Mouse (Mus musculus) liver, embryonic 14.5 days (tissue): ENCODE measurements around the gene Mrpl55. TPM values are rescaled to one million over a fixed set of nuclear protein-coding genes. Genes with fewer than 3 reads are reported as not detected.
"Not testable (repeated sequence)": the region's sequence is repeated elsewhere in the genome, so short reads cannot be mapped to it uniquely, and the experiment has no call there.

Source experiments
- ATAC-seq: fragments of 200-750 bp; cut with Nextera tagmentation; 2 replicates; pipeline ENCODE4 v1.8.0; 2017; ENCODE audit warnings: moderate number of reproducible peaks, mild to moderate bottlenecking, moderate library complexity; ENCODE audit not compliant: insufficient read depth
- DNase-seq, 3 experiments: peaks; one replicate each; pipeline ENCODE4 v3.0.0-alpha.2; 2012 to 2013; ENCODE audit warnings: low read depth in 3 of 3, low spot score in 3 of 3
- H3K27ac ChIP-seq: fragments of 300-500 bp; sonication (generic); 2 replicates; pipeline ENCODE4 v1.5.1; 2014; ENCODE audit warnings: moderate library complexity, mild to moderate bottlenecking, control low read depth, inconsistent platforms
- H3K27me3 ChIP-seq: fragments of 300-500 bp; sonication (generic); 2 replicates; pipeline ENCODE4 v1.6.1; 2014; ENCODE audit warnings: mild to moderate bottlenecking, low read length, moderate library complexity; ENCODE audit not compliant: control insufficient read depth, insufficient read depth
- H3K36me3 ChIP-seq: fragments of 300-500 bp; sonication (generic); replicated peaks from 2 replicates; pipeline ENCODE4 v1.6.1; 2014; ENCODE audit warnings: low read depth; ENCODE audit not compliant: control insufficient read depth, insufficient read depth
- H3K4me1 ChIP-seq, 2 experiments: fragments of 200-500 bp in 1 of 2; fragments of 300-500 bp in 1 of 2; sonication (generic) in 1 of 2; replicated peaks; 2 replicates each; pipeline ENCODE4 v1.6.1; 2012 to 2014; ENCODE audit warnings: antibody characterized with exemption in 1 of 2, inconsistent platforms in 1 of 2, low read length in 1 of 2; ENCODE audit not compliant: control insufficient read depth in 2 of 2, insufficient read depth in 2 of 2
- H3K4me2 ChIP-seq: fragments of 300-500 bp; sonication (generic); 2 replicates; pipeline ENCODE4 v1.6.1; 2014; ENCODE audit warnings: low read depth, mild to moderate bottlenecking, control low read depth, moderate library complexity
- H3K4me3 ChIP-seq, 2 experiments: fragments of 200-500 bp in 1 of 2; fragments of 300-500 bp in 1 of 2; sonication (generic) in 1 of 2; 2 replicates each; pipeline ENCODE4 v1.5.1; 2012 to 2014; ENCODE audit warnings: low read depth in 2 of 2, low read length in 2 of 2, mild to moderate bottlenecking in 2 of 2, control low read depth in 1 of 2, inconsistent platforms in 1 of 2, moderate library complexity in 1 of 2; ENCODE audit not compliant: insufficient read depth in 1 of 2
- H3K9ac ChIP-seq: fragments of 300-500 bp; sonication (generic); replicated peaks from 2 replicates; pipeline ENCODE4 v1.6.1; 2014; ENCODE audit warnings: mild to moderate bottlenecking, control low read depth, moderate library complexity
- H3K9me3 ChIP-seq: fragments of 300-500 bp; sonication (generic); 2 replicates; pipeline ENCODE4 v1.6.1; 2016; ENCODE audit warnings: low read length, mixed read lengths; ENCODE audit not compliant: control insufficient read depth
- CTCF ChIP-seq: IDR thresholded peaks from 2 replicates; pipeline ENCODE4 v1.5.1; 2016; ENCODE audit warnings: antibody characterized with exemption, low read depth, control low read depth
- EP300 ChIP-seq: IDR thresholded peaks from 2 replicates; pipeline ENCODE4 v1.6.1; 2016; ENCODE audit warnings: antibody characterized with exemption, low read depth
- WGBS: fragments of 180-500 bp; shearing (Covaris S2); extraction: QIAGEN DNeasy Blood & Tissue Kit; methylation state at CpG from one replicate; pipeline ENCODE4 v1.1.7; 2014; ENCODE audit not compliant: insufficient replicate concordance; 5-methylcytosine and 5-hydroxymethylcytosine counted together
- polyA plus RNA-seq, 2 experiments: library from polyadenylated mRNA; depleted of rRNA in 1 of 2; stranded (reverse) in 1 of 2; unstranded in 1 of 2; fragments of >200 nt; fragmentation: Nextera tagmentation in 1 of 2; extraction: Ambion mirVana in 1 of 2; gene quantifications; 2 replicates each; pipeline versions ENCODE4 v1.2.1 to v1.2.3; 2012 to 2014

Gene Mrpl55
- polyA plus RNA-seq, 2 experiments = 25.3 to 56.8 TPM

DNA sequence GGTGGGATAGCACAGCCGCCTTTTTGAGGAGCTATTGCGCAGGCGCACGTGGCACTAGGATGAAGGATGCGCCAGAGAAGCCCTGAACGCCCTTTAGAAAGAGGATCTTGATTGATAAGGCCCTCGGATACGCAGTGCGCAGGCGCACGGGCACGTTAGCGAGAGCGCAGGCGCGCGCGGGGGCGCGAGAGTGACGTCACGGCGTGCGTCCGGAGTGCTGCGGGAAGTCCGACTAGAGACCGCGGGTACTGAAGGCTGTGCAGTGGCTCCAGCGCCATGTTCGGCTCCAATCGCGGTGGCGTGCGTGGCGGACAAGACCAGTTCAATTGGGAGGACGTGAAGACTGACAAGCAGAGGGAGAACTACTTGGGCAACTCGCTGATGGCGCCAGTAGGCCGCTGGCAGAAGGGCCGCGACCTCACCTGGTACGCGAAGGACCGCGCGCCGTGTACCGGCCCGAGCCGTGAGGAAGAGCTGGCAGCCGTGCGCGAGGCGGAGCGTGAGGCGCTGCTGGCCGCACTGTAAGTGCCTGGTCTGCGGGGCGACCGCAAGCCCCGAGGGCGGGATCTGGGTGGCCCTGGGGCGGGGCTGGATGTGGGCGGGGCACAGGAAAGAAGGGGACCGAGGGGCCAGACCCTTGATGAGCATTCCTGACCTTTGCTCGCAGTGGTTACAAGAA is 6.0 kb downstream of the Mrpl55 start, which contains the start of gene 2310033P09Rik:
TSS of gene 2310033P09Rik (plus strand) at position 169 of the 679 bp plus-strand sequence.
- H3K36me3 ChIP-seq = peaks cover 49% of the 10 kb centered on the region
- H3K4me1 ChIP-seq = peaks cover 6 to 16% of the 10 kb centered on the region in 2 experiments
- H3K4me2 ChIP-seq = peak within 1 kb of the TSS; percentile 96
- peak; percentile 84 for ATAC-seq
- peak; percentile 82 to 92 (median 82) for DNase-seq
- H3K4me3 ChIP-seq = peak within 1 kb of the TSS; percentile 65 to 99
- H3K27ac ChIP-seq = peak within 1 kb of the TSS; percentile 89
- H3K9ac ChIP-seq = peak within 1 kb of the TSS; percentile 97
- whole genome bisulfite sequencing = under 1% methylated on average over 67 of the region's 67 CpGs
- no peak for TF ChIP-seq EP300
- TF ChIP-seq CTCF = no peak
- no peaks in the 10 kb centered on the region for H3K27me3 ChIP-seq
- H3K9me3 ChIP-seq = no peaks in the 10 kb centered on the region

DNA sequence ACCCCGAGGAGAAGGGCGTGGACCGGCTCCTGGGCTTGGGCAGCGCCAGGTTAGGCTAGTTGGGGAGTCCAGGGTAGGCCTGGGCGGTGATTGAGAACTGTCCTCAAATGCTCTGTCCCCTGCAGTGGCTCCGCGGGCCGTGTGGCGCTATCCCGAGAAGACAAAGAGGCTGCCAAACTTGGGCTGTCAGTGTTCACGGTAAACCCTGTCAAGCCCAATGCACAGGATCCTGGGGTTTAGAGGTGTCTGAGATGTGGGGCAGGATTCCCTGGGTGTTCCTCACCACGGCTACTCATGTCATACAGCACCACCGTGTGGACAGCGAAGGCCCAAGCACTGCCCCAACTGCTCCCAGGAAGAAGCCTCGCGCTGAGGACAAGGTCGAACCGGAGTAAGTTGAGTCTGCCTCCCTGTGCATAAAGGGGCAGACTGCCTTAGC is 6.7 kb downstream of the Mrpl55 start:
- 8% methylated on average over 18 of the region's 18 CpGs for WGBS
- TF ChIP-seq EP300 = no peak
- TF ChIP-seq CTCF = peak; percentile 96
- ATAC-seq (peak; percentile 72), DNase-seq (peak; percentile 69 to 77 (median 75))
- Histone ChIP-seq H3K4me3 (peak overlapping the region; percentile 65 to 99), H3K27me3 (no peaks in the 10 kb centered on the region), H3K9ac (peak overlapping the region; percentile 97), H3K36me3 (peaks cover 52% of the 10 kb centered on the region), H3K4me2 (peak overlapping the region; percentile 96), H3K9me3 (no peaks in the 10 kb centered on the region), H3K27ac (peak overlapping the region; percentile 89), H3K4me1 (peaks cover 6 to 16% of the 10 kb centered on the region in 2 experiments)

DNA sequence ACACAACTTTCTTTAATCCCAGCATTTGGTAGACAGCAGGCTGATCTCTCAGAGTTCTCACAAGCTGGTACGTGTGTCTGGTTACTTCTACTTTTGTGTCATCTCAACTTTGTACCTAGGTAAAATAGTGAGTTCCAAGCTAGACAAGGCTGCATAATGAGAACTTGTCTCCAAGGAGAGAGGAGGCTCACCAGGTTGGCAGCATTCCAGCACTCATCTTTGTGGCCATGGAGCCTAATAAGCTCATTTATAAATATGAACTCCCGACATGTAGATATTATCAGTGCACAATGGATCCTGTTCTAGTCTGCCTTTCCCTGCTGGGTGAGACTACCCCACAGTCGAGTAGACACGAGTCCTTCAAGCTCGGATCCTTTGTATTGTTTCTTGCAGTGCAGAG is 7.3 kb downstream of the Mrpl55 start:
- Histone ChIP-seq H3K9me3 (no peaks in the 10 kb centered on the region), H3K36me3 (peaks cover 51% of the 10 kb centered on the region), H3K27ac (no peak overlapping the region), H3K9ac (no peak overlapping the region), H3K4me2 (peak overlapping the region; percentile 96), H3K27me3 (no peaks in the 10 kb centered on the region), H3K4me1 (peaks cover 6 to 16% of the 10 kb centered on the region in 2 experiments), H3K4me3 (no peak overlapping the region; a peak in 2 of 4 replicates)
- ATAC-seq (no peak), DNase-seq (no peak)
- TF ChIP-seq EP300 (no peak), CTCF (no peak)
- 75% methylated on average over 5 of the region's 5 CpGs for WGBS

DNA sequence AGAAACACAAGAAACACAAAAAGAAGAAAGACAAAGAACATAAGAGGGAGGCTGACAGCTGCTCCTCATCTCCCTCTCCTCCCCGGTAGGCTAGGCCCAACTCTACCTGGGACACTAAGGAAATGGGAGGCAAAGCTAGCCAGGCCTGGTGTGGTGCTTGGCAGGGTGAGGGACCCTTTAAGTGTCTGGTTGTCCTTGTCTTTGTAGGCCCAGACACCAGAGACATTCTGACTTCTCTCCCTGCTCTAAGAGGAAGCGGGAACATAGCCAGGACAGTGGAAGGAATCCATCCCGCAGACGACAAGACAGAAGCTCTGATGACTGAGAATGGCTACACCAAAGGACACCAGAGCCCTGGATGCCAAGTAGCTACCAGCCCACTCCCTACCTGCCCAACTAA is 7.7 kb downstream of the Mrpl55 start:
- no peak overlapping the region for H3K9ac ChIP-seq
- DNase-seq (no peak), ATAC-seq (no peak)
- no peaks in the 10 kb centered on the region for H3K27me3 ChIP-seq
- 79% methylated on average over 4 of the region's 4 CpGs for WGBS
- H3K27ac ChIP-seq = no peak overlapping the region
- peaks cover 53% of the 10 kb centered on the region for H3K36me3 ChIP-seq
- no peak overlapping the region for H3K4me2 ChIP-seq
- H3K4me1 ChIP-seq = peaks cover 6 to 16% of the 10 kb centered on the region in 2 experiments
- TF ChIP-seq CTCF (no peak), EP300 (no peak)
- H3K4me3 ChIP-seq = no peak overlapping the region
- H3K9me3 ChIP-seq = no peaks in the 10 kb centered on the region

DNA sequence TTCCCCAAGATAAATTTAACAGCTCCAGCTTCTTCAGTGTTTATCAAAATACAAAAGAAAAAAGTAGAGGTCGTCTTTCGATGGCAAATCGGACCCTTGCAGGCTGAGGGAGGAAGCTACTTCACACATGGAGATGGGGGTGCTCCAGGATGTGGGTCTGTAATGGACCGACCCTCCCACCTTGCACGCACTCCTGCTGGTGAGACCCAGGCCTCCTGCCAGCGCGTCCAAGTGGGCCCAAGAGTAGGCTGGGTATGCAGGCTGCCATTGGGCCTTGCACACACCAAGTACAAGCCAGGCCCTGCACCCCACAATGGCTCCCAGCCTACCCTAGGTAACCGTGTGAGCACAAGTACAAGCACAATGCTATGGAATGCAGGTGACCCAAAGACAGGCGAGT is 9.3 kb downstream of the Mrpl55 start:
- not testable (repeated sequence) for H3K27me3 ChIP-seq, ATAC-seq, H3K9me3 ChIP-seq, H3K27ac ChIP-seq, H3K4me2 ChIP-seq, DNase-seq, H3K4me3 ChIP-seq, H3K9ac ChIP-seq
- WGBS = 82% methylated on average over 6 of the region's 9 CpGs
- Histone ChIP-seq H3K36me3 (peaks cover 47% of the 10 kb centered on the region), H3K4me1 (peaks cover 6 to 18% of the 10 kb centered on the region in 2 experiments)

DNA sequence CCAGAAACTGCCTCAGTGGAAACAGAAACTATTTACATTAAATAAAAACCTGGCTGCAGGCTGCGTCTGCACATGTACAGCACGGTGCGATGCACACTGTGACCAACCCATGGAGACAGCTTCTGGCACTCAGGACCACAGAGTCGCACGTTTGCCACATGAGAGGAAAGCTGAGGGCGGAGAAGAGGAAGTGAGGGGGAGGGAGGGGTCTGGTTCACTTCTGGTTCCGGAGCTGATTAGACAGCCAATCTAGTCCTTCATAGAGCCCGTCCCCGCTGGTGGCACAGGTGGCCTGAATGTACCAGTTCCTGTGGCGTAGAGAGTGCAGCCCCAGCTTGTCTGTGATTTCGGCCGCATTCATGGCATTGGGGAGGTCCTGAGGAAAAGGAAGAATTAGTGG is 10.0 kb downstream of the Mrpl55 start:
- not testable (repeated sequence) for DNase-seq, H3K4me2 ChIP-seq

More for the DNA sequence above, 10.0 kb downstream of the Mrpl55 start:
- not testable (repeated sequence) for H3K27me3 ChIP-seq, H3K9ac ChIP-seq, H3K27ac ChIP-seq, ATAC-seq, H3K4me3 ChIP-seq, H3K9me3 ChIP-seq
- Histone ChIP-seq H3K36me3 (peaks cover 47% of the 10 kb centered on the region), H3K4me1 (peaks cover 6 to 23% of the 10 kb centered on the region in 2 experiments)
- WGBS = 38% methylated on average over 12 of the region's 12 CpGs
